Mouse (Mus musculus) small intestine, adult 2 months (tissue): Measurements from ENCODE around the gene Dr1.

ENCODE experiments used
- CTCF ChIP-seq: fragments of 200-500 bp; IDR thresholded peaks from 2 replicates; pipeline ENCODE4 v1.5.1; 2012; ENCODE audit warnings: low read depth, mild to moderate bottlenecking, control low read depth, inconsistent platforms, low read length, moderate library complexity, mixed read lengths; ENCODE audit not compliant: insufficient replicate concordance, insufficient read length; ENCODE audit errors: extremely low read depth
- POLR2A ChIP-seq: fragments of 200-500 bp; IDR thresholded peaks from 2 replicates; pipeline ENCODE4 v1.6.1; 2012; ENCODE audit warnings: low read depth, mild to moderate bottlenecking, control low read depth, inconsistent platforms, low read length, moderate library complexity

DNA sequence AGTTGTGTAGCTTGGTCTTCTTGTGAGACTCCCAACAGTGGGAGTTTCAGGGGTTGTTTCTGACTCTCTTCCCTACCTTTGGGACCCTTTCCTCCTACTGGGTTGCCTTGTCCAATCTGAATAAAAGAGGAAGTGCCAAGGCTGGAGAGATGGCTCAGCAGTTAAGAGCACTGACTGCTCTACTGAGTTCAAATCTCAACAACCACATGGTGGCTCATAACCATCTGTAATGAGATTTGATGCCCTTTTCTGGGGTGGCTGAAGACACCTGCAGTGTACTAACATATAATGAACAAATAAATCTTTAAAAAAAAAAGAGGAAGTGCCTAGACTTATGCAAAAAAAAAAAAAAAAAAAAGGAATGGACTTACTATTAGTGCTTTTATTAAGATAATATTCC, 44.6 kb upstream of the Dr1 start:
- no peak for TF ChIP-seq CTCF
- TF ChIP-seq POLR2A, result no peak
